Comparison of ENCODE assay signal across 19 mouse cellular contexts in genomic region chr5:74365408-74365807, GRCm38 (mm10).
DNase-seq lines count a peak whose midpoint lies in the region; ATAC-seq and TF ChIP-seq lines count a peak whose summit lies in the region.
"Had no signal": no experiment of that assay in that cellular context is flagged by ENCODE, and none has a peak within 500 bp of the region (broad histone marks: within the 10 kb centered on the region; RNA-seq: fewer than 3 reads in every experiment).

No protein-coding gene starts in this region.

- TF ChIP-seq POLR2A in heart, adult 2 months (IDR thresholded peaks at IDR 0.05; ENCODE audit: insufficient read depth, low read depth, low read length), result no peak

- no peaks in the 10 kb centered on the region for H3K9me3 ChIP-seq in forebrain, embryonic 15.5 days
- no peaks in the 10 kb centered on the region for H3K9me3 ChIP-seq in forebrain, embryonic 11.5 days (ENCODE audit: control insufficient read depth, low read length)
- H3K9me3 ChIP-seq in lung, embryonic 14.5 days (ENCODE audit: low read depth, low read length), result no peaks in the 10 kb centered on the region
- no peaks in the 10 kb centered on the region for H3K9me3 ChIP-seq in neural tube, embryonic 12.5 days
- H3K9me3 ChIP-seq: embryonic facial prominence, embryonic 15.5 days; heart, embryonic 13.5 days had no signal

- no peak overlapping the region for H3K9ac ChIP-seq in forebrain, embryonic 15.5 days (replicated peaks)
- no peak overlapping the region for H3K9ac ChIP-seq in forebrain, embryonic 11.5 days (ENCODE audit: low read length)
- H3K9ac ChIP-seq in lung, embryonic 14.5 days, result no peak overlapping the region
- H3K9ac ChIP-seq in neural tube, embryonic 12.5 days, result no peak overlapping the region
- H3K9ac ChIP-seq in heart, adult 2 months (ENCODE audit: low read depth, low read length), result no peak overlapping the region
- H3K9ac ChIP-seq: embryonic facial prominence, embryonic 15.5 days; heart, embryonic 13.5 days had no signal

- H3K4me2 ChIP-seq in forebrain, embryonic 15.5 days (replicated peaks), result no peak overlapping the region
- H3K4me2 ChIP-seq in forebrain, embryonic 11.5 days (ENCODE audit: low read depth, low read length, severe bottlenecking), result no peak overlapping the region
- no peak overlapping the region for H3K4me2 ChIP-seq in lung, embryonic 14.5 days
- no peak overlapping the region for H3K4me2 ChIP-seq in neural tube, embryonic 12.5 days (replicated peaks)
- H3K4me2 ChIP-seq: embryonic facial prominence, embryonic 15.5 days; heart, embryonic 13.5 days had no signal

- no peak overlapping the region for H3K4me3 ChIP-seq in forebrain, embryonic 15.5 days
- H3K4me3 ChIP-seq in forebrain, embryonic 11.5 days (ENCODE audit: low read depth, low read length), result no peak overlapping the region
- no peak overlapping the region for H3K4me3 ChIP-seq in lung, embryonic 14.5 days (ENCODE audit: low read depth, low read length)
- no peak overlapping the region for H3K4me3 ChIP-seq in neural tube, embryonic 12.5 days
- no peak overlapping the region for H3K4me3 ChIP-seq in heart, adult 2 months
- H3K4me3 ChIP-seq: embryonic facial prominence, embryonic 15.5 days; heart, embryonic 13.5 days had no signal

- TF ChIP-seq CTCF in lung, embryonic 14.5 days (IDR thresholded peaks at IDR 0.05; ENCODE audit: low read depth), result no peak
- no peak for TF ChIP-seq CTCF in heart, adult 2 months (IDR thresholded peaks at IDR 0.05)

- DNase-seq in forebrain, embryonic 11.5 days (ENCODE audit: low spot score), result no peak
- peak; percentile 26 for DNase-seq in lung, embryonic 14.5 days
- DNase-seq in lung, postnatal 14 days, result no peak
- peak; percentile 39 for DNase-seq in forelimb bud, embryonic 11.5 days (ENCODE audit: low read depth, low spot score)
- DNase-seq in ovary, postnatal 36 days (ENCODE audit: low spot score), result no peak
- no peak for DNase-seq in heart, adult 2 months
- DNase-seq: B cell, adult 2 months; cerebellum, postnatal 25 days; heart, postnatal 4 days; liver; lung, adult 18-20 months; right cerebral cortex, postnatal 25 days had no signal

- peaks cover 4% of the 10 kb centered on the region; the same call in 1 of the 2 replicates for H3K4me1 ChIP-seq in forebrain, embryonic 15.5 days
- H3K4me1 ChIP-seq in forebrain, embryonic 11.5 days (replicated peaks; ENCODE audit: control insufficient read depth, insufficient read depth, low read length), result peaks cover 4% of the 10 kb centered on the region; the same call in 1 of the 2 replicates
- H3K4me1 ChIP-seq in lung, embryonic 14.5 days (ENCODE audit: insufficient read depth), result peaks cover 16% of the 10 kb centered on the region; the same call in 1 of the 2 replicates
- peaks cover 18% of the 10 kb centered on the region for H3K4me1 ChIP-seq in neural tube, embryonic 12.5 days
- no peaks in the 10 kb centered on the region for H3K4me1 ChIP-seq in heart, adult 2 months (ENCODE audit: control insufficient read depth, insufficient read depth, low read length)

- 32% methylated on average over 6 of the region's 6 CpGs for WGBS in forebrain, embryonic 15.5 days
- 72% methylated on average over 6 of the region's 6 CpGs for WGBS in forebrain, embryonic 11.5 days
- 27% methylated on average over 6 of the region's 6 CpGs for WGBS in lung, embryonic 14.5 days
- 24% methylated on average over 6 of the region's 6 CpGs for WGBS in neural tube, embryonic 12.5 days
- 94% methylated on average over 6 of the region's 6 CpGs for WGBS in heart, adult 2 months

- 0 out of 2 replicates have a peak, but pooled peaks have one; percentile 29 for ATAC-seq in forebrain, embryonic 15.5 days (replicated peaks)
- ATAC-seq in forebrain, embryonic 11.5 days (replicated peaks; ENCODE audit: low FRiP score), result no peak
- no peak for ATAC-seq in lung, embryonic 14.5 days (ENCODE audit: insufficient read depth)
- peak; percentile 77 for ATAC-seq in neural tube, embryonic 12.5 days (ENCODE audit: low FRiP score, low read depth)
- ATAC-seq: Patski had no signal

- intact Hi-C loops in heart, adult 2 months (cut with DNase I), result no loop called here

- no peaks in the 10 kb centered on the region for H3K27me3 ChIP-seq in forebrain, embryonic 15.5 days
- no peaks in the 10 kb centered on the region for H3K27me3 ChIP-seq in forebrain, embryonic 11.5 days (ENCODE audit: control insufficient read depth, insufficient read depth, low read length)
- H3K27me3 ChIP-seq in lung, embryonic 14.5 days (ENCODE audit: insufficient read depth, low read length), result no peaks in the 10 kb centered on the region
- no peaks in the 10 kb centered on the region for H3K27me3 ChIP-seq in neural tube, embryonic 12.5 days (replicated peaks)
- no peaks in the 10 kb centered on the region for H3K27me3 ChIP-seq in heart, adult 2 months (ENCODE audit: control insufficient read depth, insufficient read depth, low read length)
- H3K27me3 ChIP-seq: embryonic facial prominence, embryonic 15.5 days; heart, embryonic 13.5 days; Patski had no signal

- TF ChIP-seq EP300 in heart, adult 2 months (IDR thresholded peaks at IDR 0.05; ENCODE audit: insufficient read depth, low read depth, low read length), result no peak

- no peaks in the 10 kb centered on the region for H3K36me3 ChIP-seq in forebrain, embryonic 15.5 days
- H3K36me3 ChIP-seq in forebrain, embryonic 11.5 days (ENCODE audit: control insufficient read depth, insufficient read depth, low read length), result no peaks in the 10 kb centered on the region
- no peaks in the 10 kb centered on the region for H3K36me3 ChIP-seq in lung, embryonic 14.5 days (ENCODE audit: insufficient read depth)
- H3K36me3 ChIP-seq in neural tube, embryonic 12.5 days, result no peaks in the 10 kb centered on the region
- no peaks in the 10 kb centered on the region for H3K36me3 ChIP-seq in heart, adult 2 months (ENCODE audit: control insufficient read depth, insufficient read depth, low read length)
- H3K36me3 ChIP-seq: embryonic facial prominence, embryonic 15.5 days; heart, embryonic 13.5 days had no signal

- no peak overlapping the region for H3K27ac ChIP-seq in forebrain, embryonic 15.5 days (replicated peaks)
- no peak overlapping the region for H3K27ac ChIP-seq in forebrain, embryonic 11.5 days (ENCODE audit: low read depth, low read length)
- H3K27ac ChIP-seq in lung, embryonic 14.5 days (ENCODE audit: low read depth), result no peak overlapping the region
- H3K27ac ChIP-seq in neural tube, embryonic 12.5 days, result no peak overlapping the region
- H3K27ac ChIP-seq in heart, adult 2 months, result no peak overlapping the region
- H3K27ac ChIP-seq: embryonic facial prominence, embryonic 15.5 days; heart, embryonic 13.5 days; kidney, postnatal 0 days; macrophage had no signal

- H3K79me2 ChIP-seq in heart, adult 2 months (replicated peaks; ENCODE audit: control insufficient read depth, insufficient read depth, low read length), result no peaks in the 10 kb centered on the region

Comparison
In these comparisons a context has a peak if more than half of its experiments do, and no peak if none do; other contexts are left out.
1. ATAC-seq: peak in forebrain, embryonic 15.5 days (single experiment) and neural tube, embryonic 12.5 days (single experiment); none in forebrain, embryonic 11.5 days (single experiment) and lung, embryonic 14.5 days (single experiment).
2. DNase-seq: peak in lung, embryonic 14.5 days (single experiment) and forelimb bud, embryonic 11.5 days (single experiment); none in forebrain, embryonic 11.5 days (single experiment), lung, postnatal 14 days (single experiment), ovary, postnatal 36 days (single experiment) and heart, adult 2 months (0 of 2).